Mouse (Mus musculus): ENCODE data around the gene Csnk1g2. TPM values are rescaled to one million over a fixed set of nuclear protein-coding genes. Genes with fewer than 3 reads are reported as not detected.

The Csnk1g2 gene
- polyA plus RNA-seq (2015; fragmentation: Nextera tagmentation; extraction: Ambion mirVana), result 131 and 169 TPM in 2 replicates

GRCm38 (mm10) chr10:80622661-80623456 is at the start of gene Csnk1g2:
TSS of gene Csnk1g2 (plus strand) at chr10:80622838.
- Histone ChIP-seq H3K9me3 (no peaks in the 10 kb centered on the region), H3K27ac (peak within 1 kb of the TSS; percentile 94), H3K4me2 (peak within 1 kb of the TSS; percentile 99), H3K4me1 (peaks cover 34% of the 10 kb centered on the region), H3K4me3 (peak within 1 kb of the TSS; percentile 86), H3K36me3 (0 out of 2 replicates have a peak, but pooled peaks cover 4% of the 10 kb centered on the region), H3K9ac (peak within 1 kb of the TSS; percentile 91), H3K27me3 (no peaks in the 10 kb centered on the region)
- under 1% methylated on average over 85 of the region's 85 CpGs for WGBS
- peak; percentile 18; the same call in 1 of the 2 replicates for ATAC-seq (ENCODE audit: insufficient number of reproducible peaks, insufficient read depth, low FRiP score, low TSS enrichment, low read depth)

DNA sequence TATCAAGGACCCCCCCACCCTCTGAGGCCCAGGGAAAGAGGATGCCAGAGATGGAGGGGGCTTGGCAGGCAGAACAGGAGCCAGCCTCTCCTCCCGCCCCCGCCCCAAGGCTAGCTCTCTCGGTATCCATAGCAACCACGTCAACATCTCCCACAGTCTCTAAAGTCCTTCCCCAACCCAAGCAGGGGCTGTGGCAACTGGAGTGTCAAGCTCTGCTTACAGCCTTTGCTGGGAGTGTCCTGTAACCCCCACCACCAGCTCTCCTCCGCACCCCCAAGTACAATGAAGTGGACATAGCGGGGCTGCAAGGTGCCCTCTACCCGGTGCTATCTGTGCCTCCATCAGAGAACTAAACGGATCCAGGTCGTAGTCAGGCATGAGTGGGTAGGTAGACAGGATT is 48.7 kb upstream of the Csnk1g2 start:
- Histone ChIP-seq H3K27ac (no peak overlapping the region), H3K27me3 (no peaks in the 10 kb centered on the region), H3K36me3 (no peaks in the 10 kb centered on the region), H3K4me3 (no peak overlapping the region), H3K4me1 (peaks cover 74% of the 10 kb centered on the region), H3K9ac (peak overlapping the region; percentile 86), H3K9me3 (no peaks in the 10 kb centered on the region), H3K4me2 (peak overlapping the region; percentile 24; the same call in 1 of the 2 replicates)
- 53% methylated on average over 9 of the region's 9 CpGs for WGBS
- ATAC-seq (ENCODE audit: insufficient number of reproducible peaks, insufficient read depth, low FRiP score, low TSS enrichment, low read depth), result no peak

GRCm38 (mm10) chr10:80574896-80575295 is 47.7 kb upstream of the Csnk1g2 start:
- H3K4me2 ChIP-seq, result peak overlapping the region; percentile 88
- no peak overlapping the region for H3K27ac ChIP-seq
- peaks cover 76% of the 10 kb centered on the region for H3K4me1 ChIP-seq
- H3K27me3 ChIP-seq, result no peaks in the 10 kb centered on the region
- ATAC-seq (ENCODE audit: insufficient number of reproducible peaks, insufficient read depth, low FRiP score, low TSS enrichment, low read depth), result no peak
- peak overlapping the region; percentile 89 for H3K4me3 ChIP-seq
- H3K36me3 ChIP-seq, result no peaks in the 10 kb centered on the region
- H3K9me3 ChIP-seq, result no peaks in the 10 kb centered on the region
- 76% methylated on average over 3 of the region's 3 CpGs for WGBS
- H3K9ac ChIP-seq, result peak overlapping the region; percentile 86

GRCm38 (mm10) chr10:80575925-80576324 is 46.7 kb upstream of the Csnk1g2 start:
- Histone ChIP-seq H3K27me3 (no peaks in the 10 kb centered on the region), H3K4me3 (peak overlapping the region; percentile 89), H3K4me1 (peaks cover 66% of the 10 kb centered on the region), H3K9ac (peak overlapping the region; percentile 86), H3K27ac (peak overlapping the region; percentile 95; the same call in 1 of the 2 replicates), H3K9me3 (no peaks in the 10 kb centered on the region), H3K36me3 (no peaks in the 10 kb centered on the region), H3K4me2 (peak overlapping the region; percentile 88)
- WGBS, result 12% methylated on average over 17 of the region's 17 CpGs
- no peak for ATAC-seq (ENCODE audit: insufficient number of reproducible peaks, insufficient read depth, low FRiP score, low TSS enrichment, low read depth)

GRCm38 (mm10) chr10:80576351-80577194 is 46.1 kb upstream of the Csnk1g2 start:
- Histone ChIP-seq H3K4me1 (peaks cover 59% of the 10 kb centered on the region), H3K9me3 (no peaks in the 10 kb centered on the region), H3K9ac (peak overlapping the region; percentile 86), H3K36me3 (no peaks in the 10 kb centered on the region), H3K27me3 (no peaks in the 10 kb centered on the region), H3K4me2 (peak overlapping the region; percentile 88), H3K27ac (peak overlapping the region; percentile 95), H3K4me3 (peak overlapping the region; percentile 89)
- under 1% methylated on average over 94 of the region's 96 CpGs for WGBS
- ATAC-seq (ENCODE audit: insufficient number of reproducible peaks, insufficient read depth, low FRiP score, low TSS enrichment, low read depth), result no peak; the same call in 1 of the 2 replicates

DNA sequence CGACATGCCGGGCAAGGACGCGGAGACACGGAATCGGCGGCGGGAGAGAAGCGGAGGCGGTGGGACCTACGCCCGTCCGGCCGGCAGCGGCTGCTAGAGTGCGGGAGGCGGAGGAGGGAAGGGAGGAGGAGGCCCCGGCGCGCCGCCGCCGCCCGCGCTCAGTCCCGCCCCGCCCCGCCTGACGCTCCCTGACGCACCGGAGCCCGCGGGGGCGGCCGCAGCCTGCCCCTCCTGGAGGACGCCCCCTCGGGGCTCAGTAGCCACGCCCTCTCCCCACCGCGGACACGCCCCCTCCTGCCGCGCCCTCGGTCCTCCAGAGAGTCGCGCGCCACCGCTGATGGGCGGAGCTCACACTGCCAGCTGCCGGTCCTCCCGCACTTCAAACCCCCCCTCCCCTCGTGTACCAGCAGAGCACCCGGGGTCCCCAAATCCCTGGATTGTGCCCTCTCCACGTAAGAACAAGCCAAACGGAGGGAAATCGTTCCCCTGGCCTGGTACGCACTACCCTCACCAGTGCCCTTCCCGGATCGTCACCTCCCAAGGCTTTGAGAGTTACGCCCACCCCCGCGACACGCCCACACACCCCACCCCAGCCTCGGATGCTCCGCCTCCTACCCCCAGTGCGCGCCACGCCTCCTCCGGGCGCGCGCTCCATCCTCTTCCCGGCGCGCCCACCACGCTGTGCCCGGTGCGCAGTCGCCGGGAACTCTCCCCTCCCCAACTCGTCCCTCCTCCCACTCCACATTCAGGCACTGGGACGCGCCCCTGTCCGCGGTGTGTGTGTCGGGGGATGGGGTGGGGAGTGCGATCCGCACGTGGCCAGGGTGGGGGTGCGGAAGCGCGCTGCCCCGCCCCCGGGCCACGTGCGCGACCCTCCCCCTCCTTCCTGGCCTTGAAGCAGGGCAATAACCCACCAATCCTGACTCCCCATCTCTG is 45.2 kb upstream of the Csnk1g2 start, which contains the start of gene Klf16:
Gene Klf16 (minus strand): TSS at position 127 of the 936 bp plus-strand sequence.
- peaks cover 50% of the 10 kb centered on the region for H3K4me1 ChIP-seq
- H3K4me3 ChIP-seq, result peak within 1 kb of the TSS; percentile 89
- no peaks in the 10 kb centered on the region for H3K9me3 ChIP-seq
- peak within 1 kb of the TSS; percentile 95 for H3K27ac ChIP-seq
- H3K27me3 ChIP-seq, result no peaks in the 10 kb centered on the region
- under 1% methylated on average over 94 of the region's 97 CpGs for WGBS
- peak within 1 kb of the TSS; percentile 88 for H3K4me2 ChIP-seq
- peak within 1 kb of the TSS; percentile 86 for H3K9ac ChIP-seq
- peak; percentile 82 for ATAC-seq (ENCODE audit: insufficient number of reproducible peaks, insufficient read depth, low FRiP score, low TSS enrichment, low read depth)
- H3K36me3 ChIP-seq, result peaks cover 2% of the 10 kb centered on the region; the same call in 1 of the 2 replicates

DNA sequence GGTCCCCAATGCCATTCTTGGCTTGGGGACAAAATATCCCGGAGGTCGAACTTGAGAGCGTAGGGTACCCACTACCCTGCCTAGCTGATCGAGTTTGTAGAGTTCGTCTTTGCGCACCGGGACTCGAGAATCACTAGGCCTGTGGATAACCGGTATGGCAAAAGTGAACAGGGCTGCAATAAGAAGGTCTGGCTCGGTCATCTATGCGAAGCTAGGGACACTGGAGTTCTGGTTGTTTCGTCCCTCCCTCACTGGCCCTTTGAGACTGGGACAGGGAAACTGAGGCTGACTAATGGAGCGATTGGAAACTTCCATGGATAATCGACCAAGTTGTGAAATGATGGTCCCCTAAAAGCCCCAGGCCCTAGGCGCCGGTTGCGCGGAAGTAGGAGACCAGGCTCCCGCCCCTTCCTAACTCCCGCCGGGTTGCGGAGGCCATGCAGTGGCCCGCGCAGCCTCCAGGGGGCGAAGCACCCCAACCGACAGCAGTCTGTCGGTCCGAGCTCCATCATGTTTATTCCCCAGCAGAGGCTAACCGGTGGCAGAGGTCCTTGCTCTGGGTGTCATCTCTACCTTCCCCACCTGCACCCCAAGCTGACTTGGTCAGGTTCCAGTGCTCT is 44.4 kb upstream of the Csnk1g2 start:
- peaks cover 6% of the 10 kb centered on the region for H3K36me3 ChIP-seq

DNA sequence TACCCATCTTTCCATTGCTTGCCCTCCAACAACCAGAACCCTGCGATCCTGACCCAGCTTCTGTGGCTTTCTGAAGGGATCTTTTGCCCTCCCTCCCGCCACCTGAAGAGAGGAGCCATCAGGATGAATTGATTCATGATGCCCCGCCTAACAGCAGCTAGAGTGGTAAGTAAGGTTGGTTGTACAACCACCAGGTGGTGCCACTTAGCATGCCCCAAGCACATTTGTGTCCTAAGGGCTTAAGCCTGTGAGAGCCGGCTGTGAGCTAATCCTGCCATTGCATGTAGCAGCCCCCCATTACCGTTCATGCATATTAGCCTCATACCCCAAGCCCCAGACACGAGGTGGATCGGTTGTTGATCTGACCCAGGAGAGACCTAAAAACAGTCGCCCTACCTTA is 43.7 kb upstream of the Csnk1g2 start:
- peak overlapping the region; percentile 86 for H3K9ac ChIP-seq
- no peaks in the 10 kb centered on the region for H3K27me3 ChIP-seq
- peaks cover 39% of the 10 kb centered on the region for H3K4me1 ChIP-seq
- no peak for ATAC-seq (ENCODE audit: insufficient number of reproducible peaks, insufficient read depth, low FRiP score, low TSS enrichment, low read depth)
- H3K4me2 ChIP-seq, result peak overlapping the region; percentile 88
- no peaks in the 10 kb centered on the region for H3K9me3 ChIP-seq
- peaks cover 13% of the 10 kb centered on the region for H3K36me3 ChIP-seq
- 5% methylated on average over 8 of the region's 8 CpGs for WGBS
- H3K4me3 ChIP-seq, result peak overlapping the region; percentile 89
- H3K27ac ChIP-seq, result peak overlapping the region; percentile 95

More for the DNA sequence above, 44.4 kb upstream of the Csnk1g2 start:
- under 1% methylated on average over 29 of the region's 29 CpGs for WGBS
- Histone ChIP-seq H3K4me2 (peak overlapping the region; percentile 88), H3K4me1 (peaks cover 46% of the 10 kb centered on the region), H3K27ac (peak overlapping the region; percentile 95), H3K4me3 (peak overlapping the region; percentile 89), H3K9ac (peak overlapping the region; percentile 86), H3K9me3 (no peaks in the 10 kb centered on the region), H3K27me3 (no peaks in the 10 kb centered on the region)
- ATAC-seq (ENCODE audit: insufficient number of reproducible peaks, insufficient read depth, low FRiP score, low TSS enrichment, low read depth), result no peak; the same call in 1 of the 2 replicates

DNA sequence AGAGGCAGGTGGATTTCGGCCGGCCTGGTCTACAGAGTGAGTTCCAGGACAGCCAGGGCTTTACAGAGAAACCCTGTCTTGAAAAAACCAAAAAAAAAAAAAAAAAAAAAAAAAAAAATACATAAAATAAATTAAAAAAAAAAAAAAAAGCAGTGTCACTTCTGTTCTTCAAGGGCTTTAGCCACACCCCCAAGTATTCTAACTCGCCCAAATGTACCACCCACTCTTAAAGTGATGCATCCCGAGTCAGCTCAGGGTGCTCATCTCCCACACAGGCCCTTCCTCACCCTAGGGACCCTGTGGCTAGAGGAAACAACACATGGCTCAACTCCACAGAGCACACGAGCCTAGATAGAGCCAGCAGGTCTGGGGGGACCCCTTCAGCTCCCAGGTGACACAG is 39.6 kb upstream of the Csnk1g2 start:
- Histone ChIP-seq H3K27me3 (no peaks in the 10 kb centered on the region), H3K4me3 (no peak overlapping the region), H3K9ac (no peak overlapping the region), H3K27ac (peak overlapping the region; percentile 23; the same call in 1 of the 2 replicates), H3K36me3 (peaks cover 42% of the 10 kb centered on the region), H3K9me3 (no peaks in the 10 kb centered on the region), H3K4me2 (no peak overlapping the region), H3K4me1 (peaks cover 36% of the 10 kb centered on the region)
- 90% methylated on average over 5 of the region's 5 CpGs for WGBS
- no peak for ATAC-seq (ENCODE audit: insufficient number of reproducible peaks, insufficient read depth, low FRiP score, low TSS enrichment, low read depth)

- Histone ChIP-seq H3K4me3 (no peak overlapping the region), H3K4me2 (no peak overlapping the region), H3K4me1 (peaks cover 36% of the 10 kb centered on the region), H3K27me3 (no peaks in the 10 kb centered on the region), H3K27ac (no peak overlapping the region), H3K9ac (no peak overlapping the region), H3K36me3 (peaks cover 42% of the 10 kb centered on the region), H3K9me3 (no peaks in the 10 kb centered on the region)
- 63% methylated on average over 12 of the region's 12 CpGs for WGBS
- ATAC-seq (ENCODE audit: insufficient number of reproducible peaks, insufficient read depth, low FRiP score, low TSS enrichment, low read depth), result no peak
These were observed 38.6 kb upstream of the Csnk1g2 start for GRCm38 (mm10) chr10:80584045-80584488.

Measured in embryonic facial prominence, embryonic 13.5 days (tissue).